Mouse (Mus musculus) retina, embryonic 14.5 days (tissue): ENCODE measurements at regions not wholly inside any gene's neighbourhood (a gene's known extent, or its start where the extent isn't known, plus 50 kb on each side); places are given as distances from the start of the nearest gene placed in this dataset.

Source experiments
- DNase-seq: peaks from one replicate; pipeline ENCODE4 v3.0.0-alpha.2; 2015; ENCODE audit warnings: low spot score

GRCm38 (mm10) chr2:12033518-12034322 is 256.0 kb downstream of the Ankrd16 start:
- DNase-seq = no peak

- no peak for DNase-seq
Measured at GRCm38 (mm10) chr2:12034323-12034585, 256.6 kb downstream of the Ankrd16 start.

- DNase-seq = no peak
Measured at GRCm38 (mm10) chr2:12049386-12049785, 252.3 kb downstream of the Itga8 start.

- DNase-seq = peak; percentile 48
Measured at GRCm38 (mm10) chr2:12049972-12050371, 251.8 kb downstream of the Itga8 start.

GRCm38 (mm10) chr2:12053404-12054164 is 248.1 kb downstream of the Itga8 start:
- no peak for DNase-seq

GRCm38 (mm10) chr2:12054165-12054500 is 247.6 kb downstream of the Itga8 start:
- no peak for DNase-seq
